Mouse (Mus musculus): ENCODE results near the gene Gmeb2.

The Gmeb2 gene

DNA sequence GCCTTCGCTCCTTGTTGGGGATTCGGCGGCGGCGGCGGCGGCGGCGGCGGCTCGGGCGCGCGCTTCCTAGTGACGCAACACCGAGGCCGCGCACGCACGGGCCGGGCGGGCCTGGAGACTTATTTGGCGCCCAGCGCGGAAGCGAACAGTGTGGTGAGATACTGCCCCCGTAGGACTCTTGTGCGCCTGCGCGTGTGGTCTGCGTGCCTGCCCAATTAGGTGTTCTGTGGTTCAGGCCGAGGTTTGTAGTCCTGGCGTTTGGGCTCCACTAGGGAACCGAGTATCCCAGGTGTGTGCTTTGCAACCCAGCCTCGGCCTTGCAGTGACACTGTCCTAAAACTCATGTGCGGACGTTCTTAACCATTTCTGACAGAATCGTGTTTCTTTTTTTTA, at the start of gene Gmeb2:
Gmeb2 (minus strand) TSS at position 78 of the 393 bp plus-strand sequence.
- DNase-seq: peak; percentile 95

DNA sequence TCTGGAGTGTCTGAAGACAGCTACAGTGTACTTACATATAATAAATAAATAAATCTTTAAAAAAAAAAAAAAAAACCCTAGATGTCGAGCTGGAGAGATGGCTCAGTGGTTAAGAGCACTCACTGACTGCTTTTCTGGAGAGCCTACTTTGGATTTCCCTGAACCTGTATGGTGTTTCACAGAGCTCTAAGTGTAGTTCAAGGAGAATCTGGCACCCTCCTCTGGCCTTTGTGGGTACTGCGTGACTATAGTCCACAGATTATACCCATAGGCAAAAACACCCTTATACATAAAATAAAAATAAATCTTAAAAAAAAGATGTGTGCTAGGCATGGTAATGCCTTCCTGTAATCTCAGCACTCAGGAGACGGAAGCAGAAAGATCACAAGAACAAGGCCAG, 46.2 kb upstream of the Gmeb2 start:
- DNase-seq: peak; percentile 75 to 80

DNA sequence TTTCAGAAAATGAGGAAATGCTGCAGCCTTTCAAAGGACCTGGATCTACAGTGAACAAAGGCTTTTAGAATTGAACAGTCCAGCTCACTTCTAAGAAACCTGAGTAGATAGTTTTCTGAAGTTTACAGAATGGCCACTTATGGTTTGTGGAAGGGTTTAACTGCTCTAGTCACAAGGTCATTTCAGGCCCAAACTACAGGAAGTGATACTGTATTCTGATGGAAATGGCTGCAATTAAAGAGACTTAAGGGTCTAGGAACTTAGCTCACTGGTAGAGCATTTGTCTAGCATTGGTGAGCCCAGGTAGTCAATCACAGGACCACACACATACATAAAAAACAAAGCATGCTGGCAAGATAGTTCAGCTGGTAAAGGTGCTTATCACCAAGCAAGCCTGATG, 44.7 kb upstream of the Gmeb2 start:
- no peak for DNase-seq

DNA sequence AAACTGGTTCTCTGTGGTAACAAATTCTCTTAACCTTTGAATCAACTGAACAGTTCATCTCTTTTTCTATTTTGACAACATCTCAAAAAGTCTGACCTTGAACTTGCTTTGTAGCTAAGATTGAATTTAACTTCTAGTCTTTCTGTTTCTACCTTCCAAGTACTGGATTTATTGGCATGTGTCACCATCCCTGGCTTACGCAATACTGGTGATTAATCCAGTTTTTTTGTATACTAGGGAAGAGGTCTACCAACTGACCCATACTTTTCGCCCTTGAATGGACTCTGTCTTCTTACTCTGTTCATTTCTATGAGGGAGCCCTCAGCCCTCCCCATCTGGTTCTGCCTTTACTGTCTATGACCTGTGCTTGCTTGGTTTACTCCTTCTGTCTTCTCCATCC, 38.3 kb upstream of the Gmeb2 start:
- DNase-seq: no peak

DNA sequence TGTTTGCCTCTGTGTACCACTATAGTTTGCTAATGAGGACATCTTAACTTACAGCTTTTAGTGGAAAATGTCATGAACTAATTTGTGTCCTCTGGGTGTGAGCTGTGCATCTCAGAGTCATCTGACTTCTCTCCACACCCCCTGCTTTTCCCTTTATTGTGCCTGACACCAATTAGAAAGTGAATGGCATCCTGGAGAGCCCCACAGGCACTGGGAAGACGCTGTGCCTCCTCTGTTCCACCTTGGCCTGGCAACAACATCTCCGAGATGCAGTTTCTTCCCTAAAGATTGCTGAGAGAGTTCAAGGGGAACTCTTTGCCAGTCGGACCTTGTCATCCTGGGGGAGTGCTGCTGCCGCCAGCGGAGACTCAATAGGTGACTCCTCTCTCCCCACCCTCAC, 34.3 kb upstream of the Gmeb2 start:
- no peak for DNase-seq

DNA sequence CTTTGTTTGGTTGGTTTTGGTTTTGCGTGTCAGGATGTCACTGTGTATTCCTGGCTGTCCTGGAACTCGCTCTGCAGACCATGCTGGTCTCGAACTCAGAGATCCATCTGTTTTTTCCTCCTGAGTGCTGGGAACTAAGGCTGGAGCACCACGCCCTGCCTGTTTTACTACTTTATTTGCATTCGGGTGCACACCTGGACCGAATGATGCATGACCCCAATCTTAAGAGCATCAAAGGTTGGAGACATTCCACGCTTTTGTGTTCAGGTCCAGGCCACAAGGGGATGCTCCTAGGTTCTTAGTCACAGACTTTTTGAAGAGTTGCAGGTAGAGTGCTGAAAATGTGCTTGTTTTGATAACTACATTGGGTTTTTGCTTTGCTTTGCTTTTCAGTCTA, 32.3 kb upstream of the Gmeb2 start:
- DNase-seq: no peak

DNA sequence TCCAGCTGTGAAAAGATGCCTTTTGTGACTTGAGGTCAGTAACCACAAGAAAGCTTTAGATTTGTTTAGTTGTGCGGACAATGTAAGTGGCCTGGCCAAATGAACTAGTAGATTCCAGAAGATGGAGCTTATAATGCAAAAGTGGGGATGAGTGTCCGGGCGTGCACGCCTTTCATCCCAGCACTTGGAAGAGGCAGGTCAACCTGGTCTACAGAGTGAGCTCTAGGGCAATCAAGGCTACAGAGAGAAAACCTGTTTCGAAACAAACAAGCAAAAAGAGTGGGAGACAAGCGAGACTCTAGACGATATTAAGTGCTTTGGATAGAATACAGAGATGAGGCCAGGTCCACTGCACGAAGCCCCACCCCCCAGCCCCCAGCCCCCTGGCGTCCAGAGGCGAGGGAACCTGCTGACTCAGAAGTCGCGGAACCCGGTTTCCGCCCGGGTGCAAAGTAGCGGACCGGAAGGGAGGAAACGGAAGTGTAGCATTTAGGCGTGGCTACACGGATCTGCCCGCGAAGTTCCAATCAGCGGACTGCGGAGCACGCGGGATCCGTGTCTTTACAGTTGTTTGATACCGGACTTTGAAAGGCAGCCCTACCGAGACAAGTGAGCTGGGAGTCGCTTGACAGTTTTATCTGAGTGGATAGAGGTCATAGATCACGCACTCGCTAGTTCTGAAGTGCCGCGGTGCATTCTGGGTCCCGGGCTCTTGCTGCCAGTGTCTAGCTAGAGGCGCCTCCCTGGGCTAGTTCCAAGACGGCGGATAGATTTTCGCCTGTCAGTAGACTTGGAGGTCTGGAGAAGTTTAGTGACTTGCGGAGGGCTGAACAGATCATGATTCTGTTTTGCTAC, 31.6 kb upstream of the Gmeb2 start, which contains the start of gene Rtel1:
Rtel1 (plus strand) TSS at position 492 of the 855 bp plus-strand sequence.
- peak; percentile 83 to 84 for DNase-seq

DNA sequence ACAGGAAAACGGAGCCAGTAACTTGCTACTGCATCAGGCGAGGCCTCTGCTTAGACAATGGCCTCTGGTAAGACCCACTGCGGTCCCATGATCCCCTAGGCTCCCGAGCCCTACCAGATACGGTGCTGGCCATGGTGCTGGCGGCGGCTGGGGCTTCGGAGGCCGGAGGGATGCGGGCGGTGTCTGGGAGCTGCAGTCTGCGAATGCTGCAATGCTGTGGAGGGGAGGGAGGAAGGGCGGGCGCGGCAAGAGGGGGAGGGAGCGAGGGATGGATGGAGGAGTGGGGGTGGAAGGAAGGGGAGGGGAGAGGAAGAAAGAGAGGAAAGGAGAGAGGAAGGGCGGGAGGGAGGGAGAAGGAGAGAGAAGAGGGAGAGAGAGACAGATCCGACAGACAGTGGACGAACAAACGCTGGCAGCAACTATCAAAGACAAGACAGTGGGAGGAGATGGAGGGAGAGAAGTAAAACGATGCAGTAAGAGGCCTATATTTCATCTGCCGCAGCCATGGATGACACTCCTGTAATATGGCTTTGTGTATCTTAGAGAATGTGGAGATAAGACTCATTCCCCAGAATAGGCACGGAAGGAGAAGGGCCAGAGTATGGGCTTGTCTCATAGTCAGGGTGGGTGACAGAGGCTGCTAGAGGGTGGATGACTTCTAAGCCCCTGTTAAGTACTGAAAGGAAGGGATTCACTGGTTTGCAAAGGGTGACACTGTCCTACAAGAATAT, 26.4 kb upstream of the Gmeb2 start, which contains the start of gene Stmn3:
Stmn3 (minus strand) TSS at position 421 of the 731 bp plus-strand sequence.
- peak; percentile 86 to 90 for DNase-seq

DNA sequence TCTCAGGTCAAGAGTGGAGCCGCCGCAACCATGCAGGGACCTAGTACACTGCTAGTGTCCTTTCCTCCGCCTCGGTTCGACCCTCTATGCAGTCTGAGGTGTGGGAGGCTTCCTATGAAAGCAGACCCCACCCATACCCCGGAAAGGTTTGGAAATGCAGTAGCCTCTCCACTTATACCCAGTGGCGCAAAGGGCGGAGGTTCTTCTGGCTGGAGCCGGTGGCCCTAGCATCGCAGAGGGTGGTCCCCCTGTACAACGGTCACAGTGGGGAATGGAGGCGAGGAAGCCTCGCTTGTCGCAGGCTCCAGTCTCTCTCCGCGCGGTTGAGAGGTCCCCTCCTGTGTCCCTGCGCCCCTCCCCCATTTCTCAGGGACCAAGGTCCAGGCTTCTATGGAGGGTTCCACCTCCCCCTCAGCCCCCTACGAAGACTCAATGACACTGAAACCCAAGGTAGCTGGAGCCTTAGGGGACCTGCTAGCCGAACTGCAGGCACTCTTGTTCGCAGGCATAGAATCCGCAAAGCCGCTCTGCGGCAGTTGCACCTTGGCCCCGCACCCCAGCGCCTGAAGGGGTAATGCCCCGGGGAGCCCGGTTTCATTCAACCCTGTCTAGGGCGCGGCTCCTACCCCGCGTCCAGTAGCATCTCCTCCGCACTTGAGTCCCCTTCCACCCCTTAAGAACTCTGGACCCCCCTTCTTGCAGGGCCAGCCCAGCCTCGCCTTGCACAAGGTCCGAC, 25.7 kb upstream of the Gmeb2 start:
- DNase-seq: peak; percentile 48 to 64

DNA sequence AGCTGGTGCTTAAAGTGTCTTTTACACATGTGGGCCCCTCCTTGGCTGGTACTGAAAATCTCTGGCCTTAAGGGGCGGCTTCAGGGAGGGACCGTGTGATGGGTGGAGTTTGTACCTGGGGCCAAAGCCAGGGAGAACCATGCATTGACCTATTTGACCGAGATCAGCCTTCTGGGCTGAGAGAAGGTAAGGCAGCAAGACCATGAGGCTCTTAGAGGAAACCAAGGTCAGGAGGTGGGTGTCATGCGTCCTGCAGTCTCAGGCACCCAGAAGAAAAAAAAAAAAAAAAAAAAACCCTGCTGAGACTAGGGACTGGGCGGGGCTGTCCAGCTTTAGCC, 25.1 kb upstream of the Gmeb2 start:
- peak in 1 of 2 experiments; percentile 28 for DNase-seq

DNA sequence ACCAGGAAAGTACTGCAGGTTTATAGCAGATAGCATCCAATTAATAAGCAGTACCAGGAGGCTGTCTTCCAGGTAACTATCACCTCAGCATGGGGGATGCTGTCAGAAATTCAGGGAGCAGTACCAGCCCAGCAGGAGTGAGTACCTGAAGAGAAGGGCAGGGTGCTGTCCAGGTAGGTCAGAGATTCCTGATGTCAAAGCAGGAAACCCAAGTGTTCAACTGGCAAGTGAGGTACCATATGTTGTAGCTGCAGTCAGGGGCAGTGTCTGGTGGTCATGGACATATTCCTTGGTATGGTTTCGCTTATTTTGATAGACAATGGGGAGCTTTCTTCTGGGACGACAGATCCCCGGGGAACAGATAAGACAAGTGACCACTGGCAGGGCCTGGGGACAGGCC, 24.6 kb upstream of the Gmeb2 start:
- peak in 1 of 2 experiments; percentile 27 for DNase-seq

DNA sequence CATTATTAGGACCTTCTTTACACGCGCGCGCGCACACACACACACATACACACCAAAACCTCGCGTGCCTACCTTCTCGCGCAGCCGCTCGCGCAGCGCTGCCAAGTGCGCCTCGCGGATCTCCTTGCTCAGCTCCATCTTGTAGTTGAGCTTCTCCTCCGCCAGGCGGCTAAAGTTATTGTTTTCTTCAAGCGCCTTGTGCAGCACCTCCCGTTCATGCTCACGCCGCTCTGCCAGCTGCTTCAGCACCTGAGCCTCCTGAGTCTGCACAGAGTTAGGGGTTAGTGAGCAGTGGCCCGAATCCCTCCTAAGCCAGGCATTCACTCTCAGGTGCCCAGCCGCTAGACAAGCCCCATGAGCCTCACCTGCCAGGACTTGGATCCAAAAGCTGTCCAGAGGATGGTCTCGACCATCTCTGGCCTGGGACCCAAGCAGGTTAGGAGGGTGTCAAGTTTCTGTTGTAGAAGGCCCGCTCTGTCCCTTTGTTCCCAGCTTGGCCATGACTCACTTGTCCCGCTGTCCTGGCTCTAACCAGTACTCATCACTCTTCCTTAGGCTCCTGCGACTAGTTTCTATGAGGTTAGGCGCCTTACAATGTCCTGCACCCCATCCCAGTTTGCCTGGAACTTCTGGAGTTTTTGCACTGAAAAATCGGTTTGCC, 19.4 kb upstream of the Gmeb2 start:
- DNase-seq: peak; percentile 66 to 72

DNA sequence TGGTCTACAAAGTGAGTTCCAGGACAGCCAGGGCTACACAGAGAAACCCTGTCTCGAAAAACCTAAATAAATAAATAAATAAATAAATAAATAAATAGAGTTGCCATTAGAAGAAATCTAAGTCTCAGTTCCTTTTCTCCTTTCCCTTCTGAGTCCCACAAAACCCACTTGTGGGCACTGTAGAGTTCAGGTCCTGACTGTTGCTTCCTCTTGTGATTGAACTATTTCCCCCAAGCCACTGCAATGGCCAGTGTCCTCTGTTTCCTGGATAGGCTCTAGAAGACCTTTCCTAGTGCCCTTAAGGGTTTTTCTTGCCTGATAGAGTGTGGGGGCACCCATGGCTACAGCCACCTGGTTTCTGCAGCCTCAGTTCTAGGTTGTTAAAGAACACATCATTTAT, 17.1 kb upstream of the Gmeb2 start:
- DNase-seq: no peak

DNA sequence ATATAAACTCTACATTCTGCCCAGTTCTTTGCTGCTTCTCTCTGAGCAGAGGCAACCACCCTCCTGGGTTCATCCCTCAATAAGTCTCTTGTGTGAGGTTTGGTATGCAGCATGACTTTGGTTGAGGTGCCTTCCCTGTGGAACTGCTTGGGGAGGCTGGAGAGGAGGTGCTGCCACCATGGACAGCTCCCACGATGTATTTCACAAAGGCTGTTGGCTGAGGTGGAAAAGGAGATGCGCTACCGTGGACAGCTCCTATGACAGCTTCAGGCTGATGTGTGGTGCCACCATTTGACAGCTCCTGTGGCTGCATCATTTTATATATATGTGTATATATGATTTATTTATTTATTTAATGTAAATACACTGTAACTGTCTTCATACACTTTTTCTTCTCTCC, 14.2 kb upstream of the Gmeb2 start:
- no peak for DNase-seq

DNA sequence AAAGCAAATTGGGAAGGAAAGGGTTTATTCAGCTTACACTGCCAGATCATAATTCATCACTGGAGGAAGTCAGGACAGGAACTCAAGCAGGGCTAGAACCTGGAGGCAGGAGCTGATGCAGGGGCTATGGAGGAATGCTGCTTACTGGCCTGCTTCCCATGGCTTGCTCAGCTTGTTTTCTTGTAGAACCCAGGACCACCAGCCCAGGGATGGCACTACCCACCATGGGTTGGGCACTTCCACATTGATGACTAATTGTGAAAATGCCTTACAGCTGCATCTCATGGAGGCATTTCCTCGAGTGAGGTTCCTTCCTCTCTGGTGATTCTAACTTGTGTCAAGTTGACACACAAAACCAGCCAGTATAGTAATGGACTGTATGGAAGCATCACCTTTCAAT, 3.1 kb upstream of the Gmeb2 start:
- DNase-seq: no peak

DNA sequence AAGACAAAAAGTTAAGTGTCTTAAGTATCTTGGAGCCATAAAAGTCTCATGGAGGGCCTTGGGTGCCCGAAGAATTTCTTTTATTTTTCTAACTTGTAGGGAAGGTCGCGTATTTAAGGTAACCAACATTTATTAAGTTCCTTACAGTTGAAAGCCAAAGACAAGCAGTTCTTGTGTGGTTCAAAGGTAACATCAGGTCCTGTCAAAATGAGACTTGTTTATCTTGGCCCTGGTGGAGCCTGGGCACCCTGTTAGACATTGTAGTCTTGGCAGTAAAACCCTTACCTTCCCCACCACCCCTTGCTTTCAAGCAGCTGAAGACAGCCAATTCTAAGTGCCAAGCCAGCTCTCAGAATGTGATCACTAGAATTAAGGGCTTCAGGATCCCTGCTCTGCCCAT, 856 bp upstream of the Gmeb2 start:
- no peak for DNase-seq

DNA sequence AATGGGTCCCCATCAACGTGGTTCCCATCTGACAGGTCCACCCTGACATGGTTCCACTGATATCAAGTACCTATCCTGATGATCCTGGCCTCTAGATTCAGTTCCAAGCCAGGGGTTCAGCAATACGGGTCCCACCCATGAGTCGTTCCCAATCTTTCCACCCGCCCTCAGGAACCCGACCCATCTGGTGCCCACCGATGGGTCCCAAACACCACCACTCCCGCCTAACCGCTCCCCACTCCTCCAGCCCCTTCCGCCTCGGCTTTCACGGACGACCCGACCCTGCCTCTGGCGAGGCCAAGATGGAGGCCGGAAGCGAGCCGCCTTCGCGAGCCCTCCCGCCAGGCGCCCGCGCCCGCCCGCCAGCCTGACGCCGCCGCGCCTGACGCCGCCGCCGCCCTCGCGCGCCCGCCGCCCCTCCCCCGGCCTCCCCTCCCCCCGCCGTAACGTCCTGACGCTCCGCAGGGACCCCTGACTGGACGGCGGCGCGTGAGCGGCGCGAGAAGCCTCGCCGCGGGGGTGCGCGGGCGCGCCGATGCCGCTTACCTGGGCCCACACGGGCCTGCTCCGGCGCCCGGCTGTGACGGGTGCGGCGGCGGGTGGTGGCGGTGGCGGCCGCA, 387 bp downstream of the Gmeb2 start:
- peak; percentile 77 to 88 for DNase-seq

DNA sequence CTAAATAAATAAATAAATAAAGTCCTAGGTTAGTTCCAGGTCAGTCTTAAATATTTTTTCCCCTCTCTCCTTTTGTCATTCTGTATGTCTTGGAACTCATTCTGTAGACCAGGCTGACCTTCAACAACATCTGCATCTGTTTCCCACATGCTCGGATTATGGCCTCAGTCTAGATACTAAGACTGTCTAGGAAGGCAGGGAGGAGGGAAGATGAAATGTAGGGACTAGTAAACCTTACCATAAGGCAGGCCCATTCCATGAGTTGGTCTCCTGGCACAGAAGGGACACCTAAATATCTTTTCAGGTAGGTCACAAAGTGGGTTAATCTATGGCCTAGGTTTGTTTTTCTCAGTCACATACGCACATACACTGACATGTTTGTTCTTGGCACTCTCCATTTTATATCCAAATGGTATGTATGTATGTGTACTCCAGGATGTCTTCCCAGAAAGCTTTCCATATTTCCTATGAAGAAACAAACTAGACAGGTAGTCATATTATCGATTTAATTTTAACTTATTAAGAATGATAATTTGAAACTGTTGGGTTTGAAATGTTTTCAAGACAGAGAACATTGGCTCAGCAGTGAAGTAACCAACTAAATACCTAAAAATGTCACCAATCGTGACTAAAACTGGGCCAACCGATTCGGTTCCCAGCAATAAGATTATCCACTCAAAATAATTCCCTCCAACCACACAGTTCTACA, 1.1 kb downstream of the Gmeb2 start:
- no peak for DNase-seq

DNA sequence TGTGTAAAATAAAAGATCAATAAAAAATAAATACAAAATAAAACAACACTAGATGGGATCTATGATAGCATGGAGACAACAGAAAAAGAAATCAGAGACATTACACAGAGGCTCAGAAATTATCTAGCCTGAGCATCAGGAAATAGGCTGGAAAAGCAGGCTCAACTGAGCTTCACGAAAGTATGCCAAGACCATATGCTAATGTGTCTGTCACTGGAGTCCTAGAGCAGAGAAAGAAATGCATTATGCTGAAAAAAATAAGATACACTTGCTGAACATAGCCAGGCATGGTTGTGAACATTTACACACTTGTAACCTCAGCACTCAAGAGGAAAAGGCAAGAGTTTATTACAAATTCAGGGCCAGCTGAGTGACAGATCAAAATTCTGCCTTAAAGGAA, 7.9 kb downstream of the Gmeb2 start:
- DNase-seq: no peak

DNA sequence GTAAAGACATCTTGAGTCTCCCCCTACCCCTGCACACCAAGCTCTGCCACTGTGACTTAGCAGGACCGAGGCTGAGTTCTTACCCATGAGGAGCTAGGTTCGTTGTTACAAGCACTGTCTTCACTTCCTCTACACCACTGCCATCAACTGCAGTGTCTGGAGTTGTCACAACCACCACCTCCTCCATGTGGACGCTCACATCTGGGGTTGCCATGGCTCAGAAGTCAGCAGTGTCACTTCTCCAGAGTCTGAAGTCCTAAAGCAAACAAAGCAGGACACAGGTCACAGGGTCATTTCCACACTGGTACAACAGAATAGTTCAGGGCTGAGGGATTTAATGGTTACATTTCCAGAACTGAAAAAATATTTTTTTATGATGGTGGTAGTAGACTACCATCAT, 10.0 kb downstream of the Gmeb2 start:
- no peak for DNase-seq

DNA sequence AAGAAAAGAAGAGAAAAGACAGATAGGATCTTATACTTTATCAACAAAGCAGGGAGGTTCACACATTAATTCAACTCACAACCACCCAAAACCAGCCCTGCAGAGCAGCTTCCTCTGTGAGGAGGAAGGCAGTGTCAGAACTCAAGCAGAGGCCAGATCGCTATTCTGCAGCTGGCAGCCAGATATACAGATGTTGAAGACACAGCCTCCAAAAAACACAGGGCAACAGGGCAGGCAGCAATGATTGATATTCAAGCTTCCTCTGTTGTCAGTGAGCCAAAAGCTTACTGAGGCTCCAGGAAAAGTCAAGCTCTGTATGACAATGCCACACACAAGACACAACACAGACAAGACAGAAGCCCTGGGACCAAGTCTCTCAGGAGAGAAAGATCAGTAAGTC, 11.1 kb downstream of the Gmeb2 start:
- DNase-seq: no peak

DNA sequence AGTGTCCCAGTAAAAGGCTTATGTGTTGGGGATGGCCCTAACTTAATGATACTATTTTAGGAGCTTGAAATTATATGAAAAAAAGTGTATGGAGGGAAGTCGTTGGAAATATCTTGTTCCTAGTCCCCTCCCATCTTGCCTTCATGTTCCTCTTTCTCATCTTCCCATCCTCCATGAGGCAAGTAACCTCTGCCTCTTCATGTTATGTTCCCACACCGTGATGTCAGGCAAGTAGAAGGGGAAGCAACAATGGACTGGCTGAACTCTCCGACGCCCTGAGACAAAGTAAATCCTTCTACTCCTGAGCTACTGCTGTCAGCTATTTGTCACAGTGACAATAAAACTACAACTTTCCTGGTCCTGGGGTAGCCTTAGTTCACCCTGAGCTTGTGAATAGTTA, 13.2 kb downstream of the Gmeb2 start:
- DNase-seq: no peak
